Mouse (Mus musculus) small intestine, adult 2 months (tissue): Measurements from ENCODE around the gene Rptor.

Experiments
- CTCF ChIP-seq: fragments of 200-500 bp; IDR thresholded peaks from 2 replicates; pipeline ENCODE4 v1.5.1; 2012; ENCODE audit warnings: low read depth, mild to moderate bottlenecking, control low read depth, inconsistent platforms, low read length, moderate library complexity, mixed read lengths; ENCODE audit not compliant: insufficient replicate concordance, insufficient read length; ENCODE audit errors: extremely low read depth
- POLR2A ChIP-seq: fragments of 200-500 bp; IDR thresholded peaks from 2 replicates; pipeline ENCODE4 v1.6.1; 2012; ENCODE audit warnings: low read depth, mild to moderate bottlenecking, control low read depth, inconsistent platforms, low read length, moderate library complexity

DNA sequence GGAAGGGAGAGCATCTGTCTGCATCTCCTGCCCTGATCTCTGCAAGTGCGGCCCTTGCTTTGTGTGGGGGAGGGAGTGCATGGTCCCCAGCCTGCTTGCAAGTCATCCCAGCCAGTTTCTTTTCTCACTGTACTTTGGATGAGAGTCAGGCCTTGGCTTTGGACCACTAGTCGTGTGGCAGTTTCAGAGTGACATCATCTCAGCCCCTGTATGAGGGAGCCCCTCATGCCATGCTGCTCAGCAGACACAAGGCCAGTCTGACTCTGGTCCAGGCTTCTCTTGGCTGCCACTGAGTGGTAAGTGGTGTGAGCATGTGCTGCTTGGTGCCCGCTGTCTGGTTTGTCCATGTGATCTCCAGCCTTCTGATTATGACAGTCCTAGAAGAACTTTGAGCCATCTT lies 170.2 kb downstream of the Rptor start:
- no peak for TF ChIP-seq CTCF
- TF ChIP-seq POLR2A: no peak
